Mouse (Mus musculus): ENCODE measurements around the gene Smtnl2.
A peak's percentile ranks its signal among the peaks of the same experiment; 100 is the strongest.

Smtnl2 gene

GRCm38 (mm10) chr11:72425201-72425600, 13.7 kb upstream of the Smtnl2 start:
- DNase-seq: no peak

GRCm38 (mm10) chr11:72423686-72424085, 12.2 kb upstream of the Smtnl2 start:
- no peak for DNase-seq

DNA sequence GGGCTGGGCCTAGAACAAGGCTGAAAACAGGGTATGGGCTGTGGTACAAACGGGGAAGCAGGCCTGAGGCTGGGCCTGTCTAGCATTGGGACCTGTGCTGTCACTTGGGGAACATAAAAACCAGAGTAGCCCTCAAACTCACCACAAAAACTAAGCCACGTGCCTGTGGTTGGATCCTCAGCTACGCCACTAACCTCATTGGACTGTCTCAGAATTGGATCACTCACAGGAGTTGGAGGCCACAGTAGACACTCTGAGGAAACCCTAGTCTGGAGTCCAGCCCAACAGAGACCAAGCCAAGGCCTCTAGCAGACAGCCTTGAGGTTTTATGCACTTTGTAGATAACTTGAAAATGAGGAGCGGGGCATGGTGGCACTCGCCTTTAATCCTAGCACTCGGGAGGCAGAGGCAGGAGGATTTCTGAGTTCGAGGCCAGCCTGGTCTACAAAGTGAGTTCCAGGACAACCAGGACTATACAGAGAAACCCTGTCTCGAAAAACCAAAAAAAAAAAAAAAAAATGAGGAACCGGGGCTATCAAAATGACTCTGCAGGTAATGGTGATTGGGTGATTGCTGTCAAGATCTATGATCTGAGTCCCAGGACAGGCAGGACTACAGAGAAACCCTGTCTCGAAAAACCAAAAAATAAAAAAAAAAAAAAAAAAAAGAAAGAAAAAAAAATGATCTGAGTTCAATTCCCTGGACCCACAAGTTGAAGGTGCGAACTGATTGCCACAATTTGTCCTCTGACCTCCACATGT, 10.2 kb upstream of the Smtnl2 start:
- DNase-seq: no peak

GRCm38 (mm10) chr11:72420460-72421122, 9.1 kb upstream of the Smtnl2 start:
- DNase-seq: no peak

DNA sequence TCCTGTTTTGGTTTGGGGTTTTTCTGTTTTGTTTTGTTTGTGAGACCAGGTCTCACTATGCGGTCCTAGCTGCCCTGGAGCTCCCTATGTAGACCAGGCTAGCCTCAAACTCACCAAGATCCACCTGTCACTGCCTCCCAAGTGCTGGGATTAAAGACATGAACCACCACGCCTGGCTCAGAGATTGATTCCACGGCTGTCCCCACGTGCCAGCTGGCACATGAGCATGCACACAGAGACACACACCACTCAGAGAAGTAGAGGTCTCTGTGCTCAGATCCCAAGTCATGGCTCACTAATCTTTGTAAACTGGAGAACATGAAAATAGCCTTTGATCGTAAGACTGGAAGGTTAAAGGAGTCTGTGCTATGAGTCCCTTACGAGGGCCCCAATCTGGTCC, 7.5 kb upstream of the Smtnl2 start:
- no peak for DNase-seq

- peak; percentile 73 for DNase-seq
Measured at GRCm38 (mm10) chr11:72418227-72418626, 6.7 kb upstream of the Smtnl2 start.

- DNase-seq: no peak
Measured at GRCm38 (mm10) chr11:72417376-72417775, 5.9 kb upstream of the Smtnl2 start.

DNA sequence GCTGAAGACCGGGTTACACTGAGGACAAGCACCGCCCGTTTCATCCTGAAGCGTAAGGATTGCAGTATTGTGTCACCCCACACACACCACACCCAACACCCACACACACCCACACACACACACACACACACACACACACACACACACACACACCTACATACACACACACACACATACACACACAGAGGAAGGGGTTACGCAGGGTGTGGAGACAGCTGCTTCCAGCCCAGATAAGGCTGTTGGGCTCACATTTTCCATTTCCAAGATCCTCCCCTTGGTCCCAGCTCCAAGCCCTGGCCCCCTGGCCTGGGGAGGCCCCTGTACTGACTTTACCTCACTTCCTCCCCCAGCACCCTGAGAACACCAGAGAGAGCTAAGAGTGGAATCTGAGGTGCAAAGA, 5.2 kb upstream of the Smtnl2 start:
- DNase-seq: no peak

GRCm38 (mm10) chr11:72415155-72415554, 3.6 kb upstream of the Smtnl2 start:
- no peak for DNase-seq

DNA sequence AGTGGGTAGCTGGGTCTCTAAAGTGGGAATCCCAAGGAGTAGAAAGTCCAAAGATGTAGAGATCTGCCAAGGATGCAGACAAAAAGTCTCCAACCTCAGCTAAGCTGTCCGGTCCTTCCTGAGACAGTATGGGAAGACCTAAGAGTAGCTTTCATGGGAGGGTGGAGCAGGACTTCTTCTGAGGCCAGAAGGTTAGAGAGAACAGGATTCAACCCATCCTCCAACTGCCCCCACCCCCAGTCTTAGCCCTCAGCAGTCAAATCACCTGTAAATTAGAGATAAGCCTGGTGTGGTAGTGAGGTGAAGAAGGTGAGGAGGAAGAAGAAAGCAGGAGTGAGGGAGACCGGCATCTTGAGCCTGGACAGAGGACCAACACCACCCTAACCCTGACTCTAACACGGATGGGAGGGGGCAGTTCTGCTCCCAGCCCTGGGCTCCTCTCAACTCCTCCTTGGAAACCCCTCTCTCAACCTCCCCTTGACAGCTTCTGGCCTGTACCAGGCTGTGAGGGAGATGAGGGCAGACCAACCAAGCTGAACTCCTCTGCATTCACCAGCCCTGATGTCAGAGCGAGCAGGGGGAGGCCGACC, 2.2 kb upstream of the Smtnl2 start:
- DNase-seq: no peak

DNA sequence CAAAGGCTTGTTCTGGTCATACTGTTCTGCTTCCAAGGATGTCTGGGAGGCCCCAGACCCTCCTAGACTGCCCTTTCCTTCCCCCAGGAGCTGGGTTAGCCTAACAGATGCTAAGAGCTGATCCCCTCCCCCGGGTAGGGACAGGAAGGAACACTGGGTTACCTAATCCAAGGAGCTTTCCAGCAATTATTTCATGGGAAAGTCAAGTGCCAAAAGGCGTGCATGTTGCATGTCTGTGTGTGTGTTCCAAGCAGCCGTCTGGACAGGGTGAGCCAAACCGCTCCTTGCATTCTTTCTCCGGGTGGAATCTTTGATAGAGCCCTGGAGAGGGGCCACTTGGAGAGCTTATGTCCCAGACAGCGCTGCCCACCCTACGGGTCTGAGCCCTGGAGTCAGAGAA, 1.5 kb upstream of the Smtnl2 start:
- no peak for DNase-seq

DNA sequence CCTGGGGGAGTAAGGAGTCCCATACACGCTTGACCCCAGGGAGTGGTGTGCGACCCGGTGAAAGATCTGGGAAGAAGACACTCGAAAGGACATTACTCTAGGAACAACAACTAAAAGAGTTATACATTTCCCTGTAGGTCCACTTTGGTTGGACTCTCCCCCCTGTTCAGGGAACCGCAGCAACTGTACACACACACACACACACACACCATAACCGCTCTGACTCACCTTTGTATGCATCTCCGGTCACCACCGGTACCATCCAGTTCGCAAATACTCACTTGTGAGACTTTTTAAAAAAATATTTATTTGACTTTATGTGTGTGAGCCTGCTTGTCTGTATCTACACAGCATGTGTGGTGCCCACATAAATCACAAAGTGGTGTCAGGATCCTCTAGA, 432 bp upstream of the Smtnl2 start:
- no peak for DNase-seq

- peak; percentile 94 for DNase-seq
Measured at GRCm38 (mm10) chr11:72410521-72411092, 906 bp downstream of the Smtnl2 start.

- DNase-seq: peak; percentile 32
Measured at GRCm38 (mm10) chr11:72409649-72410385, 1.7 kb downstream of the Smtnl2 start.

- DNase-seq: no peak
Measured at GRCm38 (mm10) chr11:72408451-72409170, 2.9 kb downstream of the Smtnl2 start.

DNA sequence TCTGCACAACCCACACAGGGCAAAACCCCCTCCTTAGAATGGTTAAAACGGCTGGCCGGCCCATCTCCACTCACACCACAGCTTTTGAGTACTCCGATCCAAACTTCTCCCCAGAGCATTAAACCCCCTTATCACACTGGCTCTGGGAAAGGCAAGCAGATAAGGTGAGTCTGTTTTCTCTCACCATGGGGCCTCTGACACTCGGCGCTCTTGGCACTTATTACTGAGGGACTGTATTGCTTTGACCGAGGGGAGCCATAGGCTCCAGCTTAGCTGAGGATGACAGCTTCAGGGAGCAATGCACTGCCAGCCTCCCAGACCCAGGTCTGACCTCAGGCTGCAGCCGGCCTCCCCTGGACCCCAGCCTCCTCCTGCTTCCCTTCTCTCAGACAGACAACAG, 3.9 kb downstream of the Smtnl2 start:
- DNase-seq: no peak

DNA sequence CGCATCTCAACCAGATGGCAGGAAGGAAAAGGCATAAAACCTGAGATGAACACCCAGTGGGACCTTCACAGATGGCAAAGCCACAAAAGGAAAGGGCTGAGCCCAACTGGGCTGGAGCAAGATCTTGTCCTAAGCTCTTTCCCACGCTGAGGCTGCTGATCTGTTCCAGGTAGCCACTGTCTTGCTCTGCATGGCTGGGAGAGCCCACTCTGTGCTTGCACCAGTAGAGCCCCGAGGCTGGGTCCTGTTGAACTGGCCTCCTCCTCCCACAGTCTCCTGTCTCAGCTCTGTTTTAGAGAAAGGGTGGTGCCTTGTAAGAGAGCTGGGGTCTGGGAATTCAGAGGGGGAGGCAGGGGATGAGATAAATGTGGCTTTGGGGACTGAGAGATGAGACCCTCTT, 4.4 kb downstream of the Smtnl2 start:
- no peak for DNase-seq

DNA sequence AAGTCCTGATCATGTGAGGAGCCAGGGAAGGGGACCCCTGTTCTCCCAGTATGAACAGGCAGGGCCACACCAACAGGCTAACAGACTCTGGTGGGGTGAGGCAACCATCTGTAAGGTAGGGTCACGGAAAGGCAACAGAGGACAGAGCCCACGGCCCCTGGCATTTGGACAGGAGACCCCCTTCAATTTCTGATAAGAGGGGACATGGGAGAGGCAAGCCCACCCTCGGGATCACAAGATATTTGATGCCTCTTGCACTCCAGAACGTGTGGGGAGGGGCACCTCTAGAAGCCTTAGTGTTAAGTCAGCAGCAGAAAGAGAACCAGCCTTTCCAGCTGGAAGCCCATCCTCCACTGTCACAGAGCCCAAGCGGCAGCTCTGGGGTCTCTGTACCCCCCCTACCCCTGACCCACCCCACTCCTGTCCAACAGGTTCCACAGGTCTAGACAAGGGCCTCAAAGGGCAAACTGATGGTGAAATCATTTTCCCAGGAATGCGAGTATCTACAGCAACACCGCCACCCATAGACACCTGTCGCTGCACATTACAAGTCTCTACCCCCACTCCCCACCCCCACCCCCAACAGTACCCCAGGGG, 5.3 kb downstream of the Smtnl2 start:
- DNase-seq: no peak

DNA sequence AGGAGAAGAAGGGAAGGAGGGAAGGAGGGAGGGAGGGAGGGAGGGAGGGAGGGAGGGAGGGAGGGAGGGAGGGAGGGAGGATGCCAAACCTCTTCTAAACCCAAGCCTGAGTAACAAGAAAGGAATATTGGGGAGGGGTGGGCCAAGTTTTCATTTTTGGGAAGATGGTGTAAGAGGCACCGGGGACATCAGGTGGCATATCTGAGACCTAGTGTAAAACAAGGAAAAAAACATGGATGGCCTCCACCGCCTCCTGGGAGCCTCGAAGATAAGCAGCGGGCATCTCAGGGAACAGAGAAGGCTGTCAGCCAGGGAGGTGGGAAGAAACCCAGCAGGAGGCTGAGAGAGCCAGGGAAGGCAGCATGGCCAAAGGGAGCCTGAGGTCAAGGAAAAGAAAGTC, 6.0 kb downstream of the Smtnl2 start:
- DNase-seq: no peak

GRCm38 (mm10) chr11:72402969-72403368, 8.5 kb downstream of the Smtnl2 start:
- no peak for DNase-seq

DNA sequence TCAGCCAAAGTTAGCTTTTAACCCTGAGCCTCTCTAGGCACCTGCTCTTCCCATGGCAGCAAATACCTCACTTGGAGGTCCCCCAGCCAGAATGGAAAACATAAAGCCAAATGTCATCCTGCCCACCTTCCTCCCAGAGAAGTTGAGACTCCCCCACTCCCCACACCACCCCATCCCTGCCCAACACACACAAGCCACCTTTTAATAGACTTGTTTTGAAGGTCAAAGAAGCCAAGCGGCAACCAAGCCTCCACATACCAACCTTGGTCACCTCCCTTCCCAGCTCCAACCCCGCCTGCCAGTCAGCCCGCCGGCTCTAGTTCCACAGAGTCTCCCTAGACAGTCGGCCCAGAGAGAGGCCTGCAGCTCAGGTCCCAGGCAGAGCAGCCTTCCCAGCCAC, 9.5 kb downstream of the Smtnl2 start:
- peak; percentile 70 for DNase-seq

GRCm38 (mm10) chr11:72401068-72401467, 10.4 kb downstream of the Smtnl2 start:
- peak; percentile 57 for DNase-seq
